Mouse (Mus musculus): ENCODE measurements at regions not wholly inside any gene's neighbourhood (a gene's known extent, or its start where the extent isn't known, plus 50 kb on each side); places are given as distances from the start of the nearest gene placed in this dataset.

- H3K9ac ChIP-seq = no peak overlapping the region
- H3K4me1 ChIP-seq (replicated peaks) = no peaks in the 10 kb centered on the region
- no peaks in the 10 kb centered on the region for H3K36me3 ChIP-seq
- 0 out of 2 replicates have a peak, but pooled peaks cover 7% of the 10 kb centered on the region for H3K9me3 ChIP-seq (replicated peaks)
- H3K4me3 ChIP-seq (replicated peaks) = no peak overlapping the region
- no peak overlapping the region for H3K4me2 ChIP-seq
- H3K27ac ChIP-seq = no peak overlapping the region
- DNase-seq = no peak
- no peaks in the 10 kb centered on the region for H3K27me3 ChIP-seq
- ATAC-seq (ENCODE audit: low read depth) = no peak
- WGBS (ENCODE audit: insufficient replicate concordance) = 68% methylated on average over 13 of the region's 13 CpGs
These were observed 226.5 kb upstream of the Mphosph6 start for GRCm38 (mm10) chr8:118028061-118028850.

GRCm38 (mm10) chr8:118023451-118023850, 221.7 kb upstream of the Mphosph6 start:
- Histone ChIP-seq H3K4me3 (replicated peaks) (no peak overlapping the region), H3K9me3 (replicated peaks) (0 out of 2 replicates have a peak, but pooled peaks cover 3% of the 10 kb centered on the region), H3K4me1 (replicated peaks) (no peaks in the 10 kb centered on the region), H3K4me2 (no peak overlapping the region), H3K27me3 (no peaks in the 10 kb centered on the region), H3K9ac (no peak overlapping the region), H3K36me3 (no peaks in the 10 kb centered on the region), H3K27ac (no peak overlapping the region)
- ATAC-seq (ENCODE audit: low read depth) (no peak), DNase-seq (no peak)
- 54% methylated on average over 1 of the region's 1 CpGs for WGBS (ENCODE audit: insufficient replicate concordance)

- Histone ChIP-seq H3K27ac (no peak overlapping the region), H3K9ac (no peak overlapping the region), H3K4me2 (no peak overlapping the region), H3K36me3 (no peaks in the 10 kb centered on the region), H3K9me3 (replicated peaks) (no peaks in the 10 kb centered on the region), H3K4me3 (replicated peaks) (no peak overlapping the region), H3K4me1 (replicated peaks) (no peaks in the 10 kb centered on the region), H3K27me3 (no peaks in the 10 kb centered on the region)
- WGBS (ENCODE audit: insufficient replicate concordance) = 33% methylated on average over 3 of the region's 3 CpGs
- ATAC-seq (ENCODE audit: low read depth) (no peak), DNase-seq (no peak)
These were observed 220.2 kb upstream of the Mphosph6 start for GRCm38 (mm10) chr8:118021978-118022377.

GRCm38 (mm10) chr8:118017261-118017660, 215.5 kb upstream of the Mphosph6 start:
- no peak for ATAC-seq (ENCODE audit: low read depth)

GRCm38 (mm10) chr8:118005186-118005585, 203.4 kb upstream of the Mphosph6 start:
- ATAC-seq (ENCODE audit: low read depth) = no peak
- Histone ChIP-seq H3K36me3 (no peaks in the 10 kb centered on the region), H3K27ac (no peak overlapping the region), H3K9me3 (replicated peaks) (no peaks in the 10 kb centered on the region), H3K4me3 (replicated peaks) (no peak overlapping the region), H3K27me3 (no peaks in the 10 kb centered on the region), H3K4me2 (no peak overlapping the region), H3K9ac (no peak overlapping the region), H3K4me1 (replicated peaks) (no peaks in the 10 kb centered on the region)
- WGBS (ENCODE audit: insufficient replicate concordance) = 28% methylated on average over 2 of the region's 2 CpGs
- DNase-seq = no peak

More at GRCm38 (mm10) chr8:118017261-118017660, 215.5 kb upstream of the Mphosph6 start:
- WGBS (ENCODE audit: insufficient replicate concordance) = 26% methylated on average over 6 of the region's 6 CpGs
- H3K36me3 ChIP-seq = no peaks in the 10 kb centered on the region
- DNase-seq = no peak
- H3K27me3 ChIP-seq = no peaks in the 10 kb centered on the region
- no peak overlapping the region for H3K9ac ChIP-seq
- H3K9me3 ChIP-seq (replicated peaks) = no peaks in the 10 kb centered on the region
- H3K4me1 ChIP-seq (replicated peaks) = no peaks in the 10 kb centered on the region
- no peak overlapping the region for H3K4me3 ChIP-seq (replicated peaks)
- H3K27ac ChIP-seq = no peak overlapping the region
- no peak overlapping the region for H3K4me2 ChIP-seq

- no peak overlapping the region for H3K4me2 ChIP-seq
- no peak overlapping the region for H3K27ac ChIP-seq
- WGBS (ENCODE audit: insufficient replicate concordance) = 36% methylated on average over 7 of the region's 7 CpGs
- H3K4me1 ChIP-seq (replicated peaks) = no peaks in the 10 kb centered on the region
- H3K27me3 ChIP-seq = no peaks in the 10 kb centered on the region
- no peak overlapping the region for H3K9ac ChIP-seq
- no peak for DNase-seq
- no peaks in the 10 kb centered on the region for H3K36me3 ChIP-seq
- ATAC-seq (ENCODE audit: low read depth) = no peak
- no peak overlapping the region for H3K4me3 ChIP-seq (replicated peaks)
- no peaks in the 10 kb centered on the region for H3K9me3 ChIP-seq (replicated peaks)
These were observed 202.7 kb upstream of the Mphosph6 start for GRCm38 (mm10) chr8:118004391-118004851.

GRCm38 (mm10) chr8:118001138-118001537, 199.4 kb upstream of the Mphosph6 start:
- H3K36me3 ChIP-seq = no peaks in the 10 kb centered on the region
- DNase-seq (no peak), ATAC-seq (ENCODE audit: low read depth) (no peak)
- no peaks in the 10 kb centered on the region for H3K4me1 ChIP-seq (replicated peaks)
- H3K4me3 ChIP-seq (replicated peaks) = no peak overlapping the region
- H3K27ac ChIP-seq = no peak overlapping the region
- H3K9me3 ChIP-seq (replicated peaks) = no peaks in the 10 kb centered on the region
- no peaks in the 10 kb centered on the region for H3K27me3 ChIP-seq
- no peak overlapping the region for H3K9ac ChIP-seq
- WGBS (ENCODE audit: insufficient replicate concordance) = 67% methylated on average over 10 of the region's 10 CpGs
- no peak overlapping the region for H3K4me2 ChIP-seq

GRCm38 (mm10) chr8:117991826-117992225, 190.1 kb upstream of the Mphosph6 start:
- Histone ChIP-seq H3K4me1 (replicated peaks) (no peaks in the 10 kb centered on the region), H3K27me3 (no peaks in the 10 kb centered on the region), H3K4me2 (no peak overlapping the region), H3K36me3 (no peaks in the 10 kb centered on the region), H3K9me3 (replicated peaks) (0 out of 2 replicates have a peak, but pooled peaks cover 15% of the 10 kb centered on the region), H3K9ac (no peak overlapping the region), H3K27ac (no peak overlapping the region), H3K4me3 (replicated peaks) (no peak overlapping the region)
- no peak for ATAC-seq (ENCODE audit: low read depth)
- no peak for DNase-seq
- 65% methylated on average over 7 of the region's 7 CpGs for WGBS (ENCODE audit: insufficient replicate concordance)

- WGBS (ENCODE audit: insufficient replicate concordance) = 57% methylated on average over 5 of the region's 5 CpGs
- Histone ChIP-seq H3K9ac (no peak overlapping the region), H3K9me3 (replicated peaks) (0 out of 2 replicates have a peak, but pooled peaks cover 15% of the 10 kb centered on the region), H3K4me1 (replicated peaks) (no peaks in the 10 kb centered on the region), H3K4me3 (replicated peaks) (no peak overlapping the region), H3K36me3 (no peaks in the 10 kb centered on the region), H3K27me3 (no peaks in the 10 kb centered on the region), H3K4me2 (no peak overlapping the region), H3K27ac (no peak overlapping the region)
- ATAC-seq (ENCODE audit: low read depth) (no peak), DNase-seq (no peak)
These were observed 187.0 kb upstream of the Mphosph6 start for GRCm38 (mm10) chr8:117988781-117989180.

- H3K36me3 ChIP-seq = no peaks in the 10 kb centered on the region
- H3K9me3 ChIP-seq (replicated peaks) = peaks cover 7% of the 10 kb centered on the region; the same call in 1 of the 2 replicates
- no peak overlapping the region for H3K4me3 ChIP-seq (replicated peaks)
- no peak overlapping the region for H3K27ac ChIP-seq
- no peak for ATAC-seq (ENCODE audit: low read depth)
- no peak for DNase-seq
- WGBS (ENCODE audit: insufficient replicate concordance) = 67% methylated on average over 5 of the region's 5 CpGs
- no peak overlapping the region for H3K4me2 ChIP-seq
- H3K27me3 ChIP-seq = no peaks in the 10 kb centered on the region
- H3K4me1 ChIP-seq (replicated peaks) = no peaks in the 10 kb centered on the region
- no peak overlapping the region for H3K9ac ChIP-seq
These were observed 166.6 kb upstream of the Mphosph6 start for GRCm38 (mm10) chr8:117968306-117968705.

- Histone ChIP-seq H3K4me2 (no peak overlapping the region), H3K9me3 (replicated peaks) (peaks cover 7% of the 10 kb centered on the region; the same call in 1 of the 2 replicates), H3K27ac (no peak overlapping the region), H3K27me3 (no peaks in the 10 kb centered on the region), H3K9ac (no peak overlapping the region), H3K36me3 (no peaks in the 10 kb centered on the region), H3K4me3 (replicated peaks) (no peak overlapping the region), H3K4me1 (replicated peaks) (no peaks in the 10 kb centered on the region)
- no peak for ATAC-seq (ENCODE audit: low read depth)
- DNase-seq = no peak
- 65% methylated on average over 5 of the region's 5 CpGs for WGBS (ENCODE audit: insufficient replicate concordance)
These were observed 164.8 kb upstream of the Mphosph6 start for GRCm38 (mm10) chr8:117966556-117966955.

GRCm38 (mm10) chr8:117963426-117963825, 161.7 kb upstream of the Mphosph6 start:
- Histone ChIP-seq H3K9ac (no peak overlapping the region), H3K27ac (no peak overlapping the region), H3K36me3 (no peaks in the 10 kb centered on the region), H3K4me1 (replicated peaks) (no peaks in the 10 kb centered on the region), H3K9me3 (replicated peaks) (peaks cover 4% of the 10 kb centered on the region; the same call in 1 of the 2 replicates), H3K27me3 (no peaks in the 10 kb centered on the region), H3K4me3 (replicated peaks) (no peak overlapping the region), H3K4me2 (no peak overlapping the region)
- ATAC-seq (ENCODE audit: low read depth) (no peak), DNase-seq (no peak)
- 75% methylated on average over 13 of the region's 13 CpGs for WGBS (ENCODE audit: insufficient replicate concordance)

Data from liver, embryonic 13.5 days (tissue).